Mouse (Mus musculus) neural tube, embryonic 14.5 days (tissue): ENCODE measurements around the gene Eps15l1. TPM values are rescaled to one million over a fixed set of nuclear protein-coding genes. Genes with fewer than 3 reads are reported as not detected.

Source experiments
- ATAC-seq: fragments of 200-750 bp; cut with Nextera tagmentation; 2 replicates; pipeline ENCODE4 v1.8.0; 2017; ENCODE audit warnings: low read depth, mild to moderate bottlenecking, moderate TSS enrichment, moderate library complexity
- H3K27ac ChIP-seq: fragments of 300-500 bp; sonication (generic); 2 replicates; pipeline ENCODE4 v1.5.1; 2014; ENCODE audit warnings: low read depth, mild to moderate bottlenecking, control low read depth, low read length, moderate library complexity, mixed read lengths
- H3K27me3 ChIP-seq: fragments of 300-500 bp; sonication (generic); 2 replicates; pipeline ENCODE4 v1.6.1; 2014; ENCODE audit warnings: low read length; ENCODE audit not compliant: control insufficient read depth, insufficient read depth
- H3K36me3 ChIP-seq: fragments of 300-500 bp; sonication (generic); 2 replicates; pipeline ENCODE4 v1.6.1; 2014; ENCODE audit warnings: low read length, mixed read lengths; ENCODE audit not compliant: control insufficient read depth, insufficient read depth
- H3K4me1 ChIP-seq: fragments of 300-500 bp; sonication (generic); 2 replicates; pipeline ENCODE4 v1.6.1; 2014; ENCODE audit warnings: low read length; ENCODE audit not compliant: control insufficient read depth, insufficient read depth
- H3K4me2 ChIP-seq: fragments of 300-500 bp; sonication (generic); 2 replicates; pipeline ENCODE4 v1.6.1; 2014; ENCODE audit warnings: mild to moderate bottlenecking, low read depth, low read length, control low read depth
- H3K4me3 ChIP-seq: fragments of 300-500 bp; sonication (generic); 2 replicates; pipeline ENCODE4 v1.5.1; 2014; ENCODE audit warnings: low read depth, low read length, control low read depth, mixed read lengths
- H3K9ac ChIP-seq: fragments of 300-500 bp; sonication (generic); replicated peaks from 2 replicates; pipeline ENCODE4 v1.6.1; 2014; ENCODE audit warnings: low read depth, mild to moderate bottlenecking, control low read depth, low read length, mixed read lengths
- H3K9me3 ChIP-seq: fragments of 300-500 bp; sonication (generic); 2 replicates; pipeline ENCODE4 v1.6.1; 2016; ENCODE audit warnings: low read length; ENCODE audit not compliant: control insufficient read depth
- WGBS: fragments of 180-500 bp; shearing (Covaris S2); extraction: QIAGEN DNeasy Blood & Tissue Kit; methylation state at CpG from one replicate; pipeline ENCODE4 v1.1.7; 2014; 5-methylcytosine and 5-hydroxymethylcytosine counted together
- polyA plus RNA-seq: library from polyadenylated mRNA; unstranded; fragments of >200 nt; fragmentation: Nextera tagmentation; extraction: Ambion mirVana; gene quantifications from 2 replicates; pipeline ENCODE4 v1.2.1, GENCODE M21; 2014

The Eps15l1 gene
- polyA plus RNA-seq = 63.3 and 66.1 TPM in 2 replicates

DNA sequence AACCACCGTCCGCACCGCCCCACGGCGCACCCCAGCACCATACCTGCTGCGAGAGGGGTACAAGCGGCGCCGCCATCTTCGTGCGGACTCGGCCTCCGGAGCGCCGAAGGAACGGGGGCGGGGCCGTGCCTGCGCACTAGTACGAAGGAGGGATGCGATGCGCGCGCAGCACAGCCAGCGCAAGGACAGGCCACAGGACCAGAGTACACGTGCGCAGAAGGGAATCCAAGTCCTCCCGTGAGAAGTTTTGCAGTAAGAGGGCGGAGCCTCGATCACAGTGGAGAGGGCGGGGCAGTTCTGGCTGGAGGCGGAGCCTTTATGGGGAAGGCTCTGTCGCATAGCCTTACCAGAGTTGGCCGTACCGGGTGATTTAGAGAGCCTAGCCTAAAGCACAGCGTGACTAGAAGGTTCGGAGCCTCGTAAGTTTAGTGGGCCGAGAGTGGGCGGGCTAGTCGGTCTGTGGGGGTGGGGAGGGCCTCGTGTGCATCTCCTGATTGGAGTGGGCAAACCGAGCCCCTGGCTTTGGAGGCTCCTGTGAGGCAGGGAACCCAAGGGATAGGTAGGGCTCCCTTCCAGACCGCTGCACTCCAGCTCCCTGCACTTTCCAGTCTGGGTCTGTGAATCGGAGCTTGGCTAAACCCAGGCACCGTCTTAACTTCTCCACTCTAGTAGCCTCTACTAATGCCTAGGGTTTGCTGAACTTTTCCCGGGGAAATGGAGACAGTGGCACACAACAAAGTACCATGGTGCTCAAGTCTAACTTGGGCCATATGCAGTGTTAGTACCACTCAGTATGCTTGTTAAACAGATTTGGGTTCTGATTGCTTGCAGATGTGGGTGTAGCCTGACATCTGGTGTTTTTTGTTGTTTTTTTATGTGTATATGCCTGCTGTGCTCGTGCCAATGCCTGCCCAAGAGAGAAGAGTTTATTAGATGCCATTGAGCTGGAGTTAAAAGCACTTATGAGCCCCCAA lies at the start of gene Eps15l1:
Gene Eps15l1 (minus strand): TSS at position 99 of the 974 bp plus-strand sequence.
- H3K27ac ChIP-seq = peak within 1 kb of the TSS; percentile 75
- H3K9me3 ChIP-seq = no peaks in the 10 kb centered on the region
- H3K36me3 ChIP-seq = no peaks in the 10 kb centered on the region
- peaks cover 24% of the 10 kb centered on the region for H3K4me1 ChIP-seq
- H3K4me3 ChIP-seq = peak within 1 kb of the TSS; percentile 72
- H3K9ac ChIP-seq = peak within 1 kb of the TSS; percentile 82
- peak; percentile 98 for ATAC-seq
- H3K4me2 ChIP-seq = peak within 1 kb of the TSS; percentile 58
- no peaks in the 10 kb centered on the region for H3K27me3 ChIP-seq
- WGBS = under 1% methylated on average over 48 of the region's 48 CpGs

DNA sequence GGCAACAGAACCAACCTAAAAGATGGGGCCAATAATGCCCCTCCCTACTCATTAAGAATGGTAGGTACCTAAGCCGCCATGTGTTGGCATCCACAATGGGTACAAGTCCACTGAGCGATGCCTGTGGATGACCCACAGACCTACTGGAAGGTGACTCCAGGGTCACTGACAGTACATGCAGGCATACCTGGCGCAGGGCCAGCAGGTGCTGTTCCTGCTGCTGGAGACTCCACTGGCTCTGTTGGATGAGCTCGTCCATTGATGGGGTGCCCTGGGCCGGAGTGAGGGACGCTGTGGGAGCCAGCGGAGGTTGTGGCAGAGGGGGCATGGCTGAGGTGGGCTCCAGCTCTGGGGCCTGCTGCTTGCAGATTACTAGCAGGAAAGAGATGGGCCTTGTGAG lies 49.4 kb upstream of the Eps15l1 start:
- Histone ChIP-seq H3K9ac (no peak overlapping the region), H3K27ac (no peak overlapping the region), H3K4me3 (no peak overlapping the region), H3K36me3 (peaks cover 69% of the 10 kb centered on the region), H3K9me3 (no peaks in the 10 kb centered on the region), H3K4me1 (peaks cover 8% of the 10 kb centered on the region; the same call in 1 of the 2 replicates), H3K4me2 (no peak overlapping the region), H3K27me3 (no peaks in the 10 kb centered on the region)
- no peak for ATAC-seq
- 97% methylated on average over 7 of the region's 7 CpGs for WGBS

DNA sequence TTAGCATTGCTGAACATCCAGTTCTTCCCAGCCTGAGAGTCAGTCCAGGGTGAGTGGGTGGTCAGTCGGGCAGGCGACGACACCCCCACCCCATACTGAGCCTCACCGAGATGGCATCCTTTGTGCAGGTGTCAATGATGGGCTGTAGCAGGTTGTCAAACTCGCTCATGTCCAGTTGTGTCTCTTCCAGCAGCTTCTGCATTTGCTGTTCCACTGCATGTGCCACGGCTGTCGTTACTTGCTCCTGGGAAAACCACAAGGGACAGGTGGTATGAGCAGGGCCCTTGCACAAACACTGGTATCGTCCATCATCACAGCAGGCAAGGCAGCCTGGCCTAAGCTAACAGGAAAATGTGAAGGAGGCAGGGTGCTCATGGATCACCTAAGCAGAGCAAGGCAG lies 48.7 kb upstream of the Eps15l1 start:
- Histone ChIP-seq H3K9ac (no peak overlapping the region), H3K4me3 (no peak overlapping the region), H3K4me2 (no peak overlapping the region), H3K27ac (no peak overlapping the region), H3K9me3 (no peaks in the 10 kb centered on the region), H3K4me1 (peaks cover 8% of the 10 kb centered on the region; the same call in 1 of the 2 replicates), H3K27me3 (no peaks in the 10 kb centered on the region), H3K36me3 (peaks cover 76% of the 10 kb centered on the region)
- 98% methylated on average over 8 of the region's 8 CpGs for WGBS
- no peak for ATAC-seq

- WGBS = 87% methylated on average over 2 of the region's 2 CpGs
- peaks cover 7% of the 10 kb centered on the region; the same call in 1 of the 2 replicates for H3K4me1 ChIP-seq
- peaks cover 79% of the 10 kb centered on the region for H3K36me3 ChIP-seq
- no peak overlapping the region for H3K27ac ChIP-seq
- H3K27me3 ChIP-seq = no peaks in the 10 kb centered on the region
- H3K4me3 ChIP-seq = no peak overlapping the region
- ATAC-seq = no peak
- H3K9ac ChIP-seq = no peak overlapping the region
- H3K9me3 ChIP-seq = no peaks in the 10 kb centered on the region
- H3K4me2 ChIP-seq = no peak overlapping the region
Measured at GRCm38 (mm10) chr8:72469243-72469642, 48.0 kb upstream of the Eps15l1 start.

GRCm38 (mm10) chr8:72464211-72464610 lies 43.0 kb upstream of the Eps15l1 start:
- Histone ChIP-seq H3K9me3 (no peaks in the 10 kb centered on the region), H3K36me3 (peaks cover 89% of the 10 kb centered on the region), H3K27me3 (no peaks in the 10 kb centered on the region), H3K4me1 (no peaks in the 10 kb centered on the region), H3K4me3 (no peak overlapping the region), H3K27ac (no peak overlapping the region), H3K4me2 (no peak overlapping the region), H3K9ac (no peak overlapping the region)
- ATAC-seq = no peak
- WGBS = 94% methylated on average over 10 of the region's 10 CpGs

- 94% methylated on average over 4 of the region's 4 CpGs for WGBS
- no peak for ATAC-seq
Measured at GRCm38 (mm10) chr8:72459881-72460533, 38.7 kb upstream of the Eps15l1 start.

DNA sequence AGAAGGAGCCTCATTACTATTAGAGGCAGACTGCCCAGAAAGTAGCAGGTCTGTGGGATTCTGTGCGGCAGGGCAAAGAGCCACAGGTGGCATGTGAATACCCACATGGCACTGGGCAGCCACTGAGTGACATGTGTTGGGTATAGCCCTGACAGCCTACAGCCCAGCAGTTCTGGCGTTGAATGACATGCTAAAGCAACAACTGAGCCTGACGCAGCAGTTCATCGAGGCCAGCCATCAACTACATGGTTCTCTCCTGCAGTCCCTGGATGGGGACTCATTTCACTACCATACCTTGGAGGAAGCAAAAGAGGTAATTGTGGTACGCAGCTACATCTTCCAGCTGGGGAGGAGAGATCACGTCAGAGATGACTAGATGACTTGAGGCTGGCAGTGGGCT lies 37.2 kb upstream of the Eps15l1 start:
- H3K9ac ChIP-seq = no peak overlapping the region
- H3K27ac ChIP-seq = no peak overlapping the region
- H3K36me3 ChIP-seq = peaks cover 59% of the 10 kb centered on the region
- no peaks in the 10 kb centered on the region for H3K4me1 ChIP-seq
- H3K27me3 ChIP-seq = no peaks in the 10 kb centered on the region
- no peak for ATAC-seq
- WGBS = 90% methylated on average over 6 of the region's 6 CpGs
- H3K4me2 ChIP-seq = no peak overlapping the region
- H3K9me3 ChIP-seq = no peaks in the 10 kb centered on the region
- H3K4me3 ChIP-seq = no peak overlapping the region

More at GRCm38 (mm10) chr8:72459881-72460533, 38.7 kb upstream of the Eps15l1 start:
- H3K4me3 ChIP-seq = no peak overlapping the region
- no peaks in the 10 kb centered on the region for H3K4me1 ChIP-seq
- H3K9ac ChIP-seq = no peak overlapping the region
- H3K27ac ChIP-seq = no peak overlapping the region
- no peaks in the 10 kb centered on the region for H3K27me3 ChIP-seq
- peaks cover 63% of the 10 kb centered on the region for H3K36me3 ChIP-seq
- H3K4me2 ChIP-seq = no peak overlapping the region
- no peaks in the 10 kb centered on the region for H3K9me3 ChIP-seq

DNA sequence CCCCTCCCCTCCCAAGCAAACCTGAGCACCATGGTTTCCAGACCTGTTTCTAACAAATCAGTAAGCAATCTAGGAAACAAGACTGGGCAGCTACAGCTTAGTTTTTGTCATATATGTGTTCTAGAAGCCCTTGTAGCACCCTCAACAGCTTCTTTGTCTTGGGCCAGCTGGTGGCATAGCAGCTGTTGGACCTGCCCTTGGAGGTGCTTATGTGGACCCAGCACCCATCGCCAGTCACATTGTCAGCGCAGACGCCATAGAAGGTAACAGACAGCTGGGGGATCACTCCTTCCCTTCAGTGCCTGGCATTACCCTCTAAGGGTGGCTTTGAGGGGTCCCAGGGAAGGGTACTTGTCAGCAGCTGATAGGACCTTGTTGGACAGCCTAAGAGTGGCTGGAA lies 36.5 kb upstream of the Eps15l1 start:
- H3K4me2 ChIP-seq = no peak overlapping the region
- H3K9ac ChIP-seq = no peak overlapping the region
- no peak for ATAC-seq
- H3K4me1 ChIP-seq = no peaks in the 10 kb centered on the region
- WGBS = 89% methylated on average over 3 of the region's 3 CpGs
- H3K4me3 ChIP-seq = no peak overlapping the region
- H3K27ac ChIP-seq = no peak overlapping the region
- H3K36me3 ChIP-seq = peaks cover 54% of the 10 kb centered on the region
- H3K27me3 ChIP-seq = no peaks in the 10 kb centered on the region
- H3K9me3 ChIP-seq = no peaks in the 10 kb centered on the region

- Histone ChIP-seq H3K27me3 (no peaks in the 10 kb centered on the region), H3K4me3 (no peak overlapping the region), H3K4me2 (no peak overlapping the region), H3K9me3 (no peaks in the 10 kb centered on the region), H3K36me3 (peaks cover 36% of the 10 kb centered on the region), H3K9ac (no peak overlapping the region), H3K27ac (no peak overlapping the region), H3K4me1 (no peaks in the 10 kb centered on the region)
- ATAC-seq = no peak
- 89% methylated on average over 4 of the region's 4 CpGs for WGBS
Measured at GRCm38 (mm10) chr8:72455317-72455716, 34.1 kb upstream of the Eps15l1 start.
